Comparison of ENCODE assay signal across 8 mouse cellular contexts in the genomic region with DNA sequence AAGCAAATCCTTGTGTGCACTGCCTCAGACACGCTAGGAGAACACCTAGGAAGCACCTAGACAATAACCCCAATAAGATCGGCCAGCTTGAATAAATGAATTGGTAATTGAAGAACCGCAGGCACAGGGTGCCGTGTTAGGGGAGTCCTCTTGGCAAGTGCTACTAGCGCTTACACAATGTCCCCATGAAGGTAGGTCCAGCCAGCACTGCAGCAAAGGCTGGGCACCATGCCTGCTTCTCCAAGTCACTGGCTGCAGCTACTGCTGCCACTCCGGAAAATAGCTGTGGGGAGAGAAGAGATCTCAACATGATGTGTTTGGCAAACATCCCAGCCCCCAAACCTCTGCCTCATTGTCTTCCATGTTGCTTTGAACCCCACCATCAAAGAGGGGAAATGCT.
DNase-seq lines count a peak whose midpoint lies in the region; ATAC-seq and TF ChIP-seq lines count a peak whose summit lies in the region.
"Had no signal": no experiment of that assay in that cellular context is flagged by ENCODE, and none has a peak within 500 bp of the region (broad histone marks: within the 10 kb centered on the region; RNA-seq: fewer than 3 reads in every experiment).

No protein-coding gene starts in this region.

- H3K4me1 ChIP-seq in midbrain, embryonic 14.5 days (ENCODE audit: control insufficient read depth, insufficient read depth, low read length): no peaks in the 10 kb centered on the region
- no peaks in the 10 kb centered on the region for H3K4me1 ChIP-seq in midbrain, embryonic 11.5 days (ENCODE audit: control insufficient read depth, insufficient read depth, low read length)
- H3K4me1 ChIP-seq in lung, adult 2 months (ENCODE audit: control insufficient read depth, insufficient read depth, low read length): no peaks in the 10 kb centered on the region; the same call in 1 of the 2 replicates
- H3K4me1 ChIP-seq: stomach, embryonic 15.5 days had no signal

- DNase-seq in midbrain, embryonic 14.5 days: peak; percentile 48
- DNase-seq in midbrain, embryonic 11.5 days (ENCODE audit: low spot score, missing footprints): no peak
- DNase-seq in cerebellum, postnatal 25 days: peak; percentile 82 to 89
- peak; percentile 47 to 53 for DNase-seq in heart, postnatal 36 days
- DNase-seq in lung, adult 2 months: peak; percentile 7
- no peak for DNase-seq in retina, postnatal 1 day
- DNase-seq in spleen, adult 18-20 months: no peak

- TF ChIP-seq POLR2A in lung, adult 2 months (IDR thresholded peaks at IDR 0.05; ENCODE audit: borderline replicate concordance, extremely low read depth, low read depth, low read length): no peak

- no peaks in the 10 kb centered on the region for H3K27me3 ChIP-seq in midbrain, embryonic 14.5 days (ENCODE audit: control insufficient read depth, insufficient read depth, low read length)
- H3K27me3 ChIP-seq in midbrain, embryonic 11.5 days (ENCODE audit: control insufficient read depth, insufficient read depth, low read length): no peaks in the 10 kb centered on the region
- H3K27me3 ChIP-seq: stomach, embryonic 15.5 days had no signal

- no peak overlapping the region for H3K27ac ChIP-seq in midbrain, embryonic 14.5 days (replicated peaks; ENCODE audit: low read depth, low read length)
- H3K27ac ChIP-seq in midbrain, embryonic 11.5 days (ENCODE audit: low read depth, low read length): no peak overlapping the region
- H3K27ac ChIP-seq: stomach, embryonic 15.5 days had no signal

- no peak overlapping the region for H3K9ac ChIP-seq in midbrain, embryonic 14.5 days (replicated peaks; ENCODE audit: low read length)
- H3K9ac ChIP-seq in midbrain, embryonic 11.5 days (ENCODE audit: low read length): no peak overlapping the region
- H3K9ac ChIP-seq: stomach, embryonic 15.5 days had no signal

- intact Hi-C loops in heart, postnatal 36 days (cut with DNase I): no loop called here

- no peaks in the 10 kb centered on the region for H3K9me3 ChIP-seq in midbrain, embryonic 14.5 days (ENCODE audit: control insufficient read depth, low read length)
- H3K9me3 ChIP-seq in midbrain, embryonic 11.5 days (ENCODE audit: control insufficient read depth, low read length): no peaks in the 10 kb centered on the region
- H3K9me3 ChIP-seq: stomach, embryonic 15.5 days had no signal

- ATAC-seq in midbrain, embryonic 14.5 days (ENCODE audit: low FRiP score, low TSS enrichment): no peak
- no peak for ATAC-seq in midbrain, embryonic 11.5 days (ENCODE audit: low FRiP score)

- H3K36me3 ChIP-seq in midbrain, embryonic 14.5 days (ENCODE audit: control insufficient read depth, insufficient read depth, low read length): no peaks in the 10 kb centered on the region
- H3K36me3 ChIP-seq in midbrain, embryonic 11.5 days (ENCODE audit: control insufficient read depth, insufficient read depth, low read length): no peaks in the 10 kb centered on the region
- H3K36me3 ChIP-seq: stomach, embryonic 15.5 days had no signal

- TF ChIP-seq CTCF in lung, adult 2 months (IDR thresholded peaks at IDR 0.05; ENCODE audit: insufficient read depth, low read length): no peak

- 70% methylated on average over 6 of the region's 6 CpGs for WGBS in midbrain, embryonic 14.5 days
- 81% methylated on average over 6 of the region's 6 CpGs for WGBS in midbrain, embryonic 11.5 days
- 62% methylated on average over 6 of the region's 6 CpGs for WGBS in lung, adult 2 months

- H3K4me2 ChIP-seq in midbrain, embryonic 14.5 days (ENCODE audit: low read length): no peak overlapping the region
- no peak overlapping the region for H3K4me2 ChIP-seq in midbrain, embryonic 11.5 days
- H3K4me2 ChIP-seq: stomach, embryonic 15.5 days had no signal

- H3K4me3 ChIP-seq in midbrain, embryonic 14.5 days (replicated peaks; ENCODE audit: low read depth, low read length): no peak overlapping the region
- H3K4me3 ChIP-seq in midbrain, embryonic 11.5 days (ENCODE audit: low read depth, low read length): no peak overlapping the region
- no peak overlapping the region for H3K4me3 ChIP-seq in lung, adult 2 months (replicated peaks; ENCODE audit: extremely low read depth, low read depth, low read length)
- H3K4me3 ChIP-seq: stomach, embryonic 15.5 days had no signal

Comparison
In these comparisons a context has a peak if more than half of its experiments do, and no peak if none do; other contexts are left out.
1. DNase-seq: peak in midbrain, embryonic 14.5 days (single experiment), cerebellum, postnatal 25 days (2 of 2), heart, postnatal 36 days (2 of 2) and lung, adult 2 months (single experiment); none in midbrain, embryonic 11.5 days (single experiment), retina, postnatal 1 day (single experiment) and spleen, adult 18-20 months (0 of 2).